Mouse (Mus musculus) cerebellum, postnatal 25 days (tissue): ENCODE data around the gene Map1lc3a.

Experiments used
- DNase-seq, 2 experiments: peaks; one replicate each; pipeline ENCODE4 v3.0.0; 2021; ENCODE audit warnings: mixed read lengths in 2 of 2

Gene Map1lc3a

DNA sequence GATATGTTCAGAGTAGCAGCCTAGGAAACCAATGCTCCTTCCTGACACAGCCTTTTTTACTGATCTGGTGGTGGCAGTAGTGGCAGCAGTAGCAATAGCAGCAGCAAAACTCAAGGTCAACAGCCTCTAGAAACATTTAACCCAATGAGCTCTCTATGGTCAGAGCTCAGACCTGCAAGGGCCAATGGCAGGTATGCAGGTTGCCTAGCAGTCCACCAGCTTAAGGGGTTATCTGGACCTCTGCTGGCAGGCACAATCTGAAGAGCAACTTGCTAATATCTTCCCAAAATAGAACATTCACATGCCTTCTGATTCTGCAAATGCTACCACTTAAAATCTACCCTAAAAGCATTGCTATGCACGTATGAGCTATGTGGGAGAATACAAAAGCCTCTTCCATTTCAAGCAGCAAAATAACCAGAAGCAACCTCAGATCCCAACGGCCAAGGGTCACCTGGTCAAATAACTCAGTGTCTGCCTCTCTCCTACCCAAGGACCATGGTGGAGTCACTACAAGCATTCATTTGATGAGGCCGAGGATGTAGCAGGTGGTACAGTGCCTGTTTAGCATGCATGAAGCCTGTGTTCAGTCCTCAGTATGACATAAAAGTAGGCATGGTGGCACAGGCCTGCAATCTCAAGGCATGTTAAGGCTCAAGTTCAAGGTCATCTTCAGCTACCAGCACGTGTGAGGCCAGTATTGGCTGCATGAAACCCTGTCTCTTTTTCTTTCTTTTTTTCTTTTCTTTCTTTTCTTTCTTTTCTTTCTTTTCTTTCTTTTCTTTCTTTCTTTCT, 11.6 kb downstream of the Map1lc3a start:
- no peak for DNase-seq

DNA sequence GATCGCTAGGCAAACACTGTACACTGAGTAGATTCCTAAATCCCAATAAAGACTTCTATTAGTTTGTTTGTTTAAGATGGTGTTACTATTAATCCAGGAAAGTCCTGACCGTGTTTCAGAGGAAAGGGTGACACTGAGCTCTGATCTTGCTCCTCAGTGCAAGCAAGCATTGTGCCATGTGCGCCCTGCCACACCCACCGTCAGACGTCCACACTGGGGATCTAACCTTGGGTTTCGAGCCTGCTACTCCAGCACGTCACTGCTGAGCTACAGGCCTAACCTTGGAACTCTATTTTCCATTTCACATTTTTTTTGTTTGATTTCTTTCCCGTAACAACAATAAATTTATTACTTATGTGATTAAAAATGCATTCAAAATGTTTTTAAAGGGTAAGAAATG, 14.0 kb downstream of the Map1lc3a start:
- DNase-seq: no peak

DNA sequence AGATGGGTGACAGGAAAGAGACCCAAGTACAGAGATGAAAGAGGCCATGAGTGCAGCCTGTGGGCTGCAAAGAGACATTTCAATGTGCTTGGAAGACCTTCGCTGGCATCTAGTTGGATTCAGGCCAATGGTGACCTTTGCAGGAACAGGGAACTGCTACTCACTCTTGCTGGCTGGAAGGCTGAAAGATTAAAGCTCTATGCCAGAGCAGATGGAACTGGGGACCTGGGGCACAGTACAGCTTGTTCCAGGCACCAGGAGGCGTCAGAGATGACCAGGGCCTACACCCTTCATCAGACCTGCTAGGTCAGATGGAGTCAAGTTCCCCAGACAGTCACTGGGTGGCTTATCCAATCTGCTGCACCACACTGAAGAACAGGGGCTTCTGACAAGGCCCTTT, 17.3 kb downstream of the Map1lc3a start:
- DNase-seq: peak; percentile 57 to 68

DNA sequence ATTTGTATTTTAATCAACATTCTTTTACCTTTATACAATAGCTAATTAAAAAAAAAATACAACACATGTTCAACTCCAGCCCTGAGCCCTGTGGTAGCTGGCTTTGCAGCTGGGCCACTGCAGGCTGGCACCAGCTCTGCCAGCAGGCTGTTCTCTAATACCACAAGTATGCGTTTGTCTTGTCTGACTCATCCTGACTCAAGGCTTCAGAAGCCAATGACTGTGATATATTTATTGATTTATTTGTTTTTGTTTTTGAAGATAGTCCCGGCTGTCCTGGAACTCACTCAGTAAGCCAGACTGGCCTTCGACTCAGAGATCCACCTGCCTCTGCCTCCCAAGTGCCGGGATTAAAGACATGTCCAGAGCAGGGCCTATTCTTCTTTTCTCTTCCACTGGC, 17.8 kb downstream of the Map1lc3a start:
- DNase-seq: no peak

DNA sequence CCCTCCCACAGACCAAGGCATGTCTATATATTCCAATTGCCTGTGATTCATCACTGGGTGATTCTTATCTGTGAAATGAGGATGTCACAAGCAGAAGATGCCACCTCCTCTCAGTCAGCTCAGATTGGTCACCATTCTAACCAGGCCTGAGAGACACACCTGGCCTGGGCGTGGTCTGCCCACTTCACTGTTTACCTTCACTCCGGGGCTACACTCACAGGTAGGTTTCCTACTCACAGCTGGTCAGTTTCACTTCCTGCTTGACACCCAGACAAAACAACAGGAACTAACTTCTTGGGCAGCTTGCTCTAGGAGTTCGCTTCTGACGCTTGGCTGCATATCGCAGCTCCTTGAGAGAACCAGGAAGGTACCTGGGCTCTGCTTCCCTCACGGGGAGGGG, 19.4 kb downstream of the Map1lc3a start:
- DNase-seq: no peak

DNA sequence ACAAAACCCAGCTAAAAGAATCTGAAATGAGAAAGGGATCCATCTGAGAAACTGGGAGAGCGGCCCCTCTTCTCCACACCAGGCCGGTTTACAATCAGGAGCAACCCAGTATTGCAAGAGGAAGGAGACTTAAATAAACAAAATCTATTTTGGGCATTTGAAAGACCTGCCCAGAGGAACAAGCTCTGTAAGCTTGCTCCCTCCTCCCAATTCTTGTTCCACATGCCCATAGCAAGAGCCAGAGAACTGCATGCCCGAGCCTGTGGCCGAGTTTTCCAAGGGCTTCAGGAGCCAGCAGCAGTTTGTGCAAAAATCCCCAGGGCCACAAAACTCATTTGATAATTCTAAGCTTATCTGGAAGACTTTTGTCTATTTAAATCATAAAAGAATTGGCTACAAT, 23.5 kb downstream of the Map1lc3a start:
- no peak for DNase-seq

DNA sequence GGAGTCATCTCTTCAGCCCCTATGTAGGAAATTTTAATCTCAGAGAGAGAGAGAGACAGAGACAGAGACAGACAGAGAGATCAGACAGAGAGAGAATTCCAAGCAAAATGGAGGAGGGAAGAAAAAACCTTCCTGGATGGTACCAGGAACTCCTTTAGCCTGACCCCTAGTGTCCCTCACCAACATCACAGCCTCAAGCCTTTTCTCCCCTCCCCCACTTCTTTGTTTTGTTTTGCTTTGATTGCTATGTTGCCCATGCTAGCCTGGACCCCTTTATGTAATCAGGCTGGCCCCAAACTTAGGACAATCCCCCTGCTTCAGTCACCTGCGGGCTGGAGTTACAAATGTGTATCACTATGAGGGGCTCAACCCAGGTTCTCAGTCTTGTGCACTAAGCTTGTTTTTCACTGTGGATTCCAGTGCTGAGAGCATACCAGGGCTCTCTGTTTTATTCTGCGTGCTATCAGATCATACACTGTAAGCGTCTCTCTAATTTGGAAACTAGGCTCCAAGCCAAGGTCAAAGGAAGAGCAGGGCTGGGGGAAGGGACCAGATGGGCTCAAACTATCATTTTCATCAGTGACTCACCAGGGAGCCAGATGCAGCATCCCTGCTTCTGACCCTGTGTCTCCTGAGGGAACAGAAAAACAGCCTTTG, 33.0 kb downstream of the Map1lc3a start:
- no peak for DNase-seq

DNA sequence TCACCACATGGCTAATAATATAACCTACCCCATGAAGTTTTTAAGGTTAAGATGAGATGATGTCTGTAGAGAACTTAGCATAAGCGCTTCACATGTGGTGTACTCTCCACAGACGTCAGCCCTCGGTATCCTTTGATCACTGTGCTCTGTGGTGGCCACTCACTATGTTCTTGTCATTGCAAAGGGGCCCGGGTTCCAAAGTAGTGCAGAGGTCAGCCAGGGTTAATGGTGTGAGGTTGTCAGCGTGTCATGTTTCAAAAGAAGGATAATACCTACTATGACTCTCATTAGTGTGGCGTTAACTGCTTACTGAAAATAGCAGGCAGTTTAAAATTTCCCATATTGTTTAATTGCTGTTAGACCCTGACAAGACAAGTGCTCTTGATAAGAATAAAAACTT, 37.6 kb downstream of the Map1lc3a start:
- DNase-seq: no peak

DNA sequence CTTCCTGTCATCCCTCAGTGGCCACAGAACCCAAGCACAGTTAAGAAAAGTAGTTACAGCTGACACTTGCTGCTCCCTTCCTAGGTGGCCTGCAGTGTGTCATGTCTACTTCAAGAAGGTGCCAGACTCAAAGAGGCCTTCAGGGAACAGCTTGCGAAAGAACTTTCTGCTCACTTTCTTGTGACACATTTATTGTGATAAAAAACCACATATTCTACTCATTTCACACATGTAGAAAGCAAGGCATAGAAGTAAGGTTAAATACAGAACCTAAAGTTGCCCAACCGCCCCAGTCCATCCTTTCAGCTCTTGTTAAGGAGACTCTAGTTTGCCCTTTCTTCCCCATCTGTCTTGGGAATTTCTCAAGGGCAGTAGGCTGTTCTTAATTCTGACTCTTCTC, 42.5 kb downstream of the Map1lc3a start:
- DNase-seq: no peak

DNA sequence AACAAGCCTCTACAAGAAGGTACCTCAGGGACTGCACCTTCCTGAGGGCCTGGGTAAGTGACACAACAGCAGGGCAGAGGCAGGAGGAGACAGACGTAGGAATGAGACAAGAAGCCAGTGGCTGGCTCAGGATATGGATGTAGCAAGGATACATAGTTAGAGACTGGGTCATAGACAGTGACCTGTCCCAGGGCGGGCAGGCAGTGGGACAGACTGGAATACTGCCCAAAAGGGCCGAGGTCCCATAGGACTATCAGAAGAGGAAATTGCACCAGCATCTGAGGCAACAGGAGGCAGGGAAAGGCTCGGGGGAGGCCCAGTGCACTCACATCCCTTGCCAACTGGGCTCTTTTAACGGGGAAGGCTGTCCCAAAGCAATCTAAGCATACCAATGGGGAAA, 44.5 kb downstream of the Map1lc3a start:
- no peak for DNase-seq

DNA sequence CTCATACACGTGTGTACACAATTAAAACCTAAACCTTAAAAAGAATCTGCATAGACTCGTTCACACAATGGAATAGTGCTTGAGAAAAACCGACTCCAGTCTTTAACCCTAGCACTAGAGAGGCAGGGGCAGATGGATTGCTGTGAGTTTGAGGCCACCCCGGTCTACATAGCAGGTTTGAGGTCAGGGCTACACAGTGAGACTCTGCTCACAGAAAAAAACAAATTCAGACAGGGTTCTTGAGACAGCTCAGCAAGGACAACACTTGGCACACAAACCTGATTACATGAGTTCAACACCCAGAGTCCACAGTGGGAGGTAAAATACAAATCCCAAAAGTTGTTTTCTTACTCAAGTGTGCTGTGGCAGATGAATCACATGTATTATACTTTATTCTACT, 49.9 kb downstream of the Map1lc3a start:
- no peak for DNase-seq
